Mouse (Mus musculus): Measurements from ENCODE around the gene Cmya5. TPM values are rescaled to one million over a fixed set of nuclear protein-coding genes. Genes with fewer than 3 reads are reported as not detected.

Gene Cmya5
- polyA plus RNA-seq, 1 experiment from 2014 or later = 3.1 TPM

- Histone ChIP-seq H3K4me3 (no peak overlapping the region), H3K9me3 (no peaks in the 10 kb centered on the region), H3K27me3 (replicated peaks) (no peaks in the 10 kb centered on the region), H3K36me3 (peaks cover 2% of the 10 kb centered on the region; the same call in 1 of the 2 replicates), H3K4me2 (no peak overlapping the region), H3K9ac (no peak overlapping the region), H3K4me1 (peaks cover 13% of the 10 kb centered on the region), H3K27ac (replicated peaks) (no peak overlapping the region)
- ATAC-seq (ENCODE audit: extremely low read depth, insufficient number of reproducible peaks, low FRiP score, low TSS enrichment) = no peak
- 71% methylated on average over 5 of the region's 5 CpGs for WGBS
Observed at GRCm38 (mm10) chr13:93058551-93059011, 85.9 kb downstream of the Cmya5 start.

GRCm38 (mm10) chr13:93057492-93058260, 86.8 kb downstream of the Cmya5 start:
- 84% methylated on average over 7 of the region's 7 CpGs for WGBS
- Histone ChIP-seq H3K9ac (no peak overlapping the region), H3K27ac (replicated peaks) (no peak overlapping the region), H3K27me3 (replicated peaks) (no peaks in the 10 kb centered on the region), H3K9me3 (no peaks in the 10 kb centered on the region), H3K36me3 (peaks cover 2% of the 10 kb centered on the region; the same call in 1 of the 2 replicates), H3K4me2 (no peak overlapping the region), H3K4me3 (no peak overlapping the region), H3K4me1 (peaks cover 5% of the 10 kb centered on the region)
- ATAC-seq (ENCODE audit: extremely low read depth, insufficient number of reproducible peaks, low FRiP score, low TSS enrichment) = no peak

- WGBS = 77% methylated on average over 1 of the region's 1 CpGs
- Histone ChIP-seq H3K4me3 (no peak overlapping the region), H3K27me3 (replicated peaks) (no peaks in the 10 kb centered on the region), H3K4me1 (peaks cover 17% of the 10 kb centered on the region), H3K9ac (no peak overlapping the region), H3K27ac (replicated peaks) (no peak overlapping the region), H3K9me3 (no peaks in the 10 kb centered on the region), H3K36me3 (peaks cover 2% of the 10 kb centered on the region; the same call in 1 of the 2 replicates), H3K4me2 (no peak overlapping the region)
- no peak for ATAC-seq (ENCODE audit: extremely low read depth, insufficient number of reproducible peaks, low FRiP score, low TSS enrichment)
Observed at GRCm38 (mm10) chr13:93056091-93056490, 88.4 kb downstream of the Cmya5 start.

- Histone ChIP-seq H3K4me3 (no peak overlapping the region), H3K27me3 (replicated peaks) (no peaks in the 10 kb centered on the region), H3K9ac (no peak overlapping the region), H3K27ac (replicated peaks) (peak overlapping the region; percentile 84), H3K9me3 (no peaks in the 10 kb centered on the region), H3K4me2 (no peak overlapping the region), H3K4me1 (peaks cover 32% of the 10 kb centered on the region), H3K36me3 (no peaks in the 10 kb centered on the region)
- WGBS = 30% methylated on average over 5 of the region's 5 CpGs
- ATAC-seq (ENCODE audit: extremely low read depth, insufficient number of reproducible peaks, low FRiP score, low TSS enrichment) = no peak
Observed at GRCm38 (mm10) chr13:93051483-93051882, 93.0 kb downstream of the Cmya5 start.

- ATAC-seq (ENCODE audit: extremely low read depth, insufficient number of reproducible peaks, low FRiP score, low TSS enrichment) = no peak
- Histone ChIP-seq H3K4me2 (no peak overlapping the region), H3K36me3 (peaks cover 30% of the 10 kb centered on the region), H3K27ac (replicated peaks) (no peak overlapping the region), H3K27me3 (replicated peaks) (no peaks in the 10 kb centered on the region), H3K4me1 (no peaks in the 10 kb centered on the region), H3K9ac (no peak overlapping the region), H3K9me3 (no peaks in the 10 kb centered on the region), H3K4me3 (no peak overlapping the region)
- WGBS = 73% methylated on average over 9 of the region's 9 CpGs
Observed at GRCm38 (mm10) chr13:93041021-93041420, 103.5 kb downstream of the Cmya5 start.

GRCm38 (mm10) chr13:93036218-93036617, 108.3 kb downstream of the Cmya5 start:
- Histone ChIP-seq H3K9me3 (no peaks in the 10 kb centered on the region), H3K9ac (no peak overlapping the region), H3K4me3 (no peak overlapping the region), H3K4me1 (no peaks in the 10 kb centered on the region), H3K4me2 (no peak overlapping the region), H3K27me3 (replicated peaks) (no peaks in the 10 kb centered on the region), H3K27ac (replicated peaks) (no peak overlapping the region), H3K36me3 (peaks cover 10% of the 10 kb centered on the region)
- WGBS = 64% methylated on average over 4 of the region's 4 CpGs
- ATAC-seq (ENCODE audit: extremely low read depth, insufficient number of reproducible peaks, low FRiP score, low TSS enrichment) = no peak

- Histone ChIP-seq H3K9ac (no peak overlapping the region), H3K36me3 (no peaks in the 10 kb centered on the region), H3K4me2 (no peak overlapping the region), H3K27me3 (replicated peaks) (no peaks in the 10 kb centered on the region), H3K4me1 (no peaks in the 10 kb centered on the region), H3K4me3 (no peak overlapping the region), H3K27ac (replicated peaks) (no peak overlapping the region), H3K9me3 (no peaks in the 10 kb centered on the region)
- 77% methylated on average over 4 of the region's 4 CpGs for WGBS
- ATAC-seq (ENCODE audit: extremely low read depth, insufficient number of reproducible peaks, low FRiP score, low TSS enrichment) = no peak
Observed at GRCm38 (mm10) chr13:93029337-93029736, 115.2 kb downstream of the Cmya5 start.

- no peak overlapping the region for H3K4me2 ChIP-seq
- no peak overlapping the region for H3K4me3 ChIP-seq
- H3K36me3 ChIP-seq = no peaks in the 10 kb centered on the region
- H3K27me3 ChIP-seq (replicated peaks) = no peaks in the 10 kb centered on the region
- 63% methylated on average over 2 of the region's 2 CpGs for WGBS
- H3K9ac ChIP-seq = no peak overlapping the region
- no peaks in the 10 kb centered on the region for H3K4me1 ChIP-seq
- no peaks in the 10 kb centered on the region for H3K9me3 ChIP-seq
- no peak for ATAC-seq (ENCODE audit: extremely low read depth, insufficient number of reproducible peaks, low FRiP score, low TSS enrichment)
- no peak overlapping the region for H3K27ac ChIP-seq (replicated peaks)
Observed at GRCm38 (mm10) chr13:93024837-93025236, 119.7 kb downstream of the Cmya5 start.

- no peaks in the 10 kb centered on the region for H3K9me3 ChIP-seq
- H3K4me1 ChIP-seq = no peaks in the 10 kb centered on the region
- no peak overlapping the region for H3K27ac ChIP-seq (replicated peaks)
- no peaks in the 10 kb centered on the region for H3K36me3 ChIP-seq
- no peak overlapping the region for H3K9ac ChIP-seq
- 24% methylated on average over 1 of the region's 1 CpGs for WGBS
- no peaks in the 10 kb centered on the region for H3K27me3 ChIP-seq (replicated peaks)
- no peak overlapping the region for H3K4me3 ChIP-seq
- H3K4me2 ChIP-seq = no peak overlapping the region
- no peak for ATAC-seq (ENCODE audit: extremely low read depth, insufficient number of reproducible peaks, low FRiP score, low TSS enrichment)
Observed at GRCm38 (mm10) chr13:93022158-93022557, 122.4 kb downstream of the Cmya5 start.

- Histone ChIP-seq H3K36me3 (no peaks in the 10 kb centered on the region), H3K9ac (peak overlapping the region; percentile 24; the same call in 1 of the 2 replicates), H3K27ac (replicated peaks) (no peak overlapping the region), H3K4me1 (peaks cover 6% of the 10 kb centered on the region; the same call in 1 of the 2 replicates), H3K4me3 (no peak overlapping the region), H3K9me3 (no peaks in the 10 kb centered on the region), H3K4me2 (no peak overlapping the region), H3K27me3 (replicated peaks) (no peaks in the 10 kb centered on the region)
- ATAC-seq (ENCODE audit: extremely low read depth, insufficient number of reproducible peaks, low FRiP score, low TSS enrichment) = no peak
- 48% methylated on average over 8 of the region's 8 CpGs for WGBS
Observed at GRCm38 (mm10) chr13:93012952-93013351, 131.6 kb downstream of the Cmya5 start.

- no peak overlapping the region for H3K9ac ChIP-seq
- H3K36me3 ChIP-seq = no peaks in the 10 kb centered on the region
- H3K27ac ChIP-seq (replicated peaks) = no peak overlapping the region
- H3K4me2 ChIP-seq = no peak overlapping the region
- peaks cover 6% of the 10 kb centered on the region; the same call in 1 of the 2 replicates for H3K4me1 ChIP-seq
- no peak for ATAC-seq (ENCODE audit: extremely low read depth, insufficient number of reproducible peaks, low FRiP score, low TSS enrichment)
- no peak overlapping the region for H3K4me3 ChIP-seq
- H3K27me3 ChIP-seq (replicated peaks) = no peaks in the 10 kb centered on the region
- 77% methylated on average over 4 of the region's 4 CpGs for WGBS
- H3K9me3 ChIP-seq = no peaks in the 10 kb centered on the region
Observed at GRCm38 (mm10) chr13:93011315-93011714, 133.2 kb downstream of the Cmya5 start.

GRCm38 (mm10) chr13:93010524-93010923, 134.0 kb downstream of the Cmya5 start:
- Histone ChIP-seq H3K27me3 (replicated peaks) (no peaks in the 10 kb centered on the region), H3K36me3 (no peaks in the 10 kb centered on the region), H3K4me1 (peaks cover 6% of the 10 kb centered on the region; the same call in 1 of the 2 replicates), H3K4me2 (no peak overlapping the region), H3K27ac (replicated peaks) (no peak overlapping the region), H3K4me3 (no peak overlapping the region), H3K9me3 (no peaks in the 10 kb centered on the region), H3K9ac (no peak overlapping the region)
- WGBS = 75% methylated on average over 7 of the region's 7 CpGs
- no peak for ATAC-seq (ENCODE audit: extremely low read depth, insufficient number of reproducible peaks, low FRiP score, low TSS enrichment)

Data from heart, embryonic 13.5 days (tissue).